Mouse (Mus musculus) spleen, adult 2 months (tissue): ENCODE data around the gene Tnk2. TPM values are rescaled to one million over a fixed set of nuclear protein-coding genes. Genes with fewer than 3 reads are reported as not detected.

Experiments
- DNase-seq, 2 experiments: peaks; one replicate each; pipeline versions ENCODE4 v3.0.0 to v3.0.0-alpha.2; 2012 to 2021; ENCODE audit warnings: low spot score in 2 of 2, low read depth in 1 of 2
- H3K27ac ChIP-seq: fragments of 200-500 bp; 2 replicates; pipeline ENCODE4 v1.5.1; 2012; ENCODE audit warnings: low read length, inconsistent platforms; ENCODE audit not compliant: insufficient read depth
- H3K27me3 ChIP-seq: fragments of 200-500 bp; 2 replicates; pipeline ENCODE4 v1.6.1; 2012; ENCODE audit warnings: mild to moderate bottlenecking, moderate library complexity, low read length, inconsistent platforms; ENCODE audit not compliant: control insufficient read depth, insufficient read depth
- H3K36me3 ChIP-seq: fragments of 200-500 bp; 2 replicates; pipeline ENCODE4 v1.6.1; 2012; ENCODE audit warnings: mild to moderate bottlenecking, low read length, inconsistent platforms; ENCODE audit not compliant: control insufficient read depth, insufficient read depth
- H3K4me1 ChIP-seq: fragments of 200-500 bp; 2 replicates; pipeline ENCODE4 v1.6.1; 2011; ENCODE audit warnings: inconsistent platforms; ENCODE audit not compliant: control insufficient read depth, insufficient read depth, insufficient read length
- H3K4me3 ChIP-seq: fragments of 200-500 bp; 2 replicates; pipeline ENCODE4 v1.5.1; 2011; ENCODE audit warnings: mild to moderate bottlenecking, inconsistent platforms; ENCODE audit not compliant: insufficient read depth, insufficient read length; ENCODE audit errors: extremely low read depth
- CTCF ChIP-seq: fragments of 200-500 bp; IDR thresholded peaks from 2 replicates; pipeline ENCODE4 v1.5.1; 2011; ENCODE audit warnings: mild to moderate bottlenecking, inconsistent platforms; ENCODE audit not compliant: insufficient read depth, insufficient read length, insufficient replicate concordance; ENCODE audit errors: extremely low read depth
- POLR2A ChIP-seq: fragments of 200-500 bp; IDR thresholded peaks from 2 replicates; pipeline ENCODE4 v1.6.1; 2011; ENCODE audit warnings: low read depth, low read length, inconsistent platforms
- WGBS: fragments of 180-500 bp; shearing (Covaris S2); methylation state at CpG from one replicate; pipeline ENCODE4 v1.1.7; 2018; 5-methylcytosine and 5-hydroxymethylcytosine counted together
- polyA plus RNA-seq: library from polyadenylated mRNA; depleted of rRNA; stranded (reverse); fragments of >200 nt; gene quantifications from 2 replicates; pipeline ENCODE4 v1.2.3, GENCODE M21; 2012

Tnk2 gene
- polyA plus RNA-seq, 1 experiment, result 109 TPM

GRCm38 (mm10) chr16:32663231-32663858 is 19.7 kb downstream of the Tnk2 start:
- DNase-seq, result no peak
- Histone ChIP-seq H3K36me3 (0 out of 2 replicates have a peak, but pooled peaks cover 1% of the 10 kb centered on the region), H3K27ac (no peak overlapping the region), H3K27me3 (no peaks in the 10 kb centered on the region), H3K4me3 (no peak overlapping the region), H3K4me1 (peaks cover 19% of the 10 kb centered on the region; the same call in 1 of the 2 replicates)
- TF ChIP-seq POLR2A (no peak), CTCF (no peak)
- 85% methylated on average over 9 of the region's 9 CpGs for WGBS

- no peak overlapping the region for H3K27ac ChIP-seq
- no peak for DNase-seq
- no peak overlapping the region for H3K4me3 ChIP-seq
- H3K27me3 ChIP-seq, result no peaks in the 10 kb centered on the region
- 88% methylated on average over 2 of the region's 2 CpGs for WGBS
- no peak for TF ChIP-seq POLR2A
- TF ChIP-seq CTCF, result no peak
- H3K4me1 ChIP-seq, result peaks cover 18% of the 10 kb centered on the region; the same call in 1 of the 2 replicates
- H3K36me3 ChIP-seq, result 0 out of 2 replicates have a peak, but pooled peaks cover 2% of the 10 kb centered on the region
Observed at GRCm38 (mm10) chr16:32664211-32664610, 20.5 kb downstream of the Tnk2 start.

- peak overlapping the region; percentile 33 for H3K27ac ChIP-seq
- no peak for DNase-seq
- peaks cover 8% of the 10 kb centered on the region; the same call in 1 of the 2 replicates for H3K4me1 ChIP-seq
- H3K4me3 ChIP-seq, result no peak overlapping the region
- H3K36me3 ChIP-seq, result peaks cover 13% of the 10 kb centered on the region
- WGBS, result 61% methylated on average over 11 of the region's 11 CpGs
- no peaks in the 10 kb centered on the region for H3K27me3 ChIP-seq
- no peak for TF ChIP-seq POLR2A
- no peak for TF ChIP-seq CTCF
Observed at GRCm38 (mm10) chr16:32665851-32666665, 22.4 kb downstream of the Tnk2 start.

GRCm38 (mm10) chr16:32666671-32667551 is 23.2 kb downstream of the Tnk2 start:
- peaks cover 20% of the 10 kb centered on the region for H3K36me3 ChIP-seq
- WGBS, result 80% methylated on average over 9 of the region's 9 CpGs
- TF ChIP-seq CTCF (no peak), POLR2A (no peak)
- DNase-seq, result no peak
- peak overlapping the region; percentile 33; the same call in 1 of the 2 replicates for H3K27ac ChIP-seq
- peaks cover 2% of the 10 kb centered on the region; the same call in 1 of the 2 replicates for H3K4me1 ChIP-seq
- H3K4me3 ChIP-seq, result no peak overlapping the region
- H3K27me3 ChIP-seq, result no peaks in the 10 kb centered on the region

- no peak for DNase-seq
- no peak overlapping the region for H3K4me3 ChIP-seq
- H3K4me1 ChIP-seq, result peaks cover 2% of the 10 kb centered on the region; the same call in 1 of the 2 replicates
- H3K27me3 ChIP-seq, result no peaks in the 10 kb centered on the region
- peaks cover 24% of the 10 kb centered on the region for H3K36me3 ChIP-seq
- H3K27ac ChIP-seq, result no peak overlapping the region
- WGBS, result 75% methylated on average over 3 of the region's 3 CpGs
- TF ChIP-seq CTCF, result no peak
- no peak for TF ChIP-seq POLR2A
Observed at GRCm38 (mm10) chr16:32667552-32667872, 23.8 kb downstream of the Tnk2 start.

GRCm38 (mm10) chr16:32668030-32668429 is 24.4 kb downstream of the Tnk2 start:
- Histone ChIP-seq H3K36me3 (peaks cover 27% of the 10 kb centered on the region), H3K27ac (no peak overlapping the region), H3K4me3 (no peak overlapping the region), H3K27me3 (no peaks in the 10 kb centered on the region), H3K4me1 (peaks cover 2% of the 10 kb centered on the region; the same call in 1 of the 2 replicates)
- DNase-seq, result no peak
- WGBS, result 82% methylated on average over 10 of the region's 10 CpGs
- TF ChIP-seq CTCF (no peak), POLR2A (no peak)
